Mouse (Mus musculus) bone marrow macrophage, adult 2 months (primary cell): ENCODE measurements around the gene Ndufaf3.

Experiments
- CTCF ChIP-seq: IDR thresholded peaks from 2 replicates; pipeline ENCODE4 v1.5.1; 2012; ENCODE audit warnings: low read depth, mild to moderate bottlenecking, low read length, moderate library complexity
- POLR2A ChIP-seq: IDR thresholded peaks from 2 replicates; pipeline ENCODE4 v1.6.1; 2012; ENCODE audit warnings: mild to moderate bottlenecking, low read depth, low read length, borderline replicate concordance

DNA sequence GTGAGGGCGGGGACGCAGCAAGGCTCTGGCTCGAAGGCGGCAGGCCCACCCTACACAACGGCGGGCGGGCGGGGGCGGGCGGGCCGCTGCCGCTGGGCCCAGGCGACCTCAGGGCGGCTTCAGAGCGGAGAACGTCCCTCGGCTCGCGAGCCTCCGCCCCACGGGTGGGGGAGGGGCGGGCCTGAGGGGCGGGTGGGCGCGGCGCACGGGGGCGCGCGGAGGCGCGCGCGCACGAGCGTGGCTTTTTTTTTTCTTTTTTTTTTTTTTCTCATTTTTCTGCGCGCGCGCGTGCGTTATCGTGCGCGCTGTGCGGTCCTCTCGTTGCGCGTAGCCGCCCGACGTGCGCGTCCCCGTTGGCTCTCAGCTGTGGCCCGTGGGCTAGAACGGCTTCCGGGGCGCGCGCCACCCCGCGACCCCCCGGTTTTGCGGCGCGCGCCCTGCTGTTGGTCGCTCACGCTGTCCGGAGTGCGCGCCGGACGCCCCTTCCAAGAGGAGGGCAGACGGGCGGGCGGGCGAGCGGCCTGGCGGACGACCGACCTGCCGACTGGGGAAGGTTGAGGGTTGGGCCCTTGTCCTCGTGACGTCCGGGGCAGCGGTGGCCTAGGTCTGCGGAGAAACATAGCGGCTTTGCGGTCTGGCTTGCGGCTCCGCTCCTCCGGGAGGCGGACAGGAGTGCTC is 49.8 kb downstream of the Ndufaf3 start:
- TF ChIP-seq POLR2A (no peak), CTCF (no peak)
